Mouse (Mus musculus) cerebellum, adult 2 months (tissue): ENCODE measurements around the gene Lhb.

ENCODE experiments used
- CTCF ChIP-seq: fragments of 200-500 bp; IDR thresholded peaks from 2 replicates; pipeline ENCODE4 v1.5.1; 2011; ENCODE audit warnings: low read depth, mild to moderate bottlenecking, control low read depth, low read length, moderate library complexity, borderline replicate concordance; ENCODE audit not compliant: insufficient read depth
- POLR2A ChIP-seq: fragments of 200-500 bp; IDR thresholded peaks from 2 replicates; pipeline ENCODE4 v1.6.1; 2011; ENCODE audit warnings: low read length, control low read depth, borderline replicate concordance; ENCODE audit not compliant: insufficient read depth

DNA sequence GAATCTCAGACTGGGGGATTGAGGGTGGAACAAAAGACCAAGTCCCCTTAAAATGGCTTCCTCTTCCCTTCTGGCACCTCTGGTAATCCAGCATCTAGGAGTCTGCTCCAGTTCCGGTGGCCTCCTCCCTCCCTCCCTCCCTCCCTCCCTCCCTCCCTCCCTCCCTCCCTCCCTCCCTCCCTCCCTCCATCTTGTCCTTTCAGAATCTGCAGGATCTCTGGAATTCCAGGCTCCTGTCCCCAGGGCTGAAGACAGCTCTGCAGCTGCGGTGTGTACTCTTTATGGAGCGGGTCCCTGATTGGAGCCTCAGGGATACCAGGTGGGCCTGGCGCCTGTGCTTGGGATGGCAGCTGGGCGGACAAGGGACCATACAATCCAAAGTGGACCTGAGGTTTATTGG is 40.7 kb downstream of the Lhb start:
- TF ChIP-seq CTCF (no peak), POLR2A (0 out of 2 replicates have a peak, but pooled peaks have one; percentile 10)
